Mouse (Mus musculus): ENCODE data around the gene Ngp.
A peak's percentile ranks its signal among the peaks of the same experiment; 100 is the strongest.

Ngp gene

DNA sequence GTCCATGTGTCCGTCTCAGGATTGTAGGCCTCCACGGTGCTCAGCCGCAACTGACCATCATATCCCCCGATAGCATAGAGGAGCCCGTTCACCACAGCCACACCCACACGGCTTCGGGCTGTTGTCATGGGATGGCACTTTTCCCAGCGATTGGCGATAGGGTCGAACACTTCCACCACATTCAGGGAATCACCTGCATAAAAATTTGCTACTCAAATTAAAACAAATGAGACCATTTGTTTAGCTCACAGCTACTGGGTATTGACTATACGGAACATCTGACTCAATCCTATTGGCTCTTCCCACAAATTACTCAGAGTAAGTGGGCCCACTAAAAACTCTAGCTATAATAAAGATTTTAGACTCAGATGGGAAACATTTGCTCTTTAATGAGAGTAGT, 16.5 kb downstream of the Ngp start:
- no peak for DNase-seq (ENCODE audit: low spot score)

DNA sequence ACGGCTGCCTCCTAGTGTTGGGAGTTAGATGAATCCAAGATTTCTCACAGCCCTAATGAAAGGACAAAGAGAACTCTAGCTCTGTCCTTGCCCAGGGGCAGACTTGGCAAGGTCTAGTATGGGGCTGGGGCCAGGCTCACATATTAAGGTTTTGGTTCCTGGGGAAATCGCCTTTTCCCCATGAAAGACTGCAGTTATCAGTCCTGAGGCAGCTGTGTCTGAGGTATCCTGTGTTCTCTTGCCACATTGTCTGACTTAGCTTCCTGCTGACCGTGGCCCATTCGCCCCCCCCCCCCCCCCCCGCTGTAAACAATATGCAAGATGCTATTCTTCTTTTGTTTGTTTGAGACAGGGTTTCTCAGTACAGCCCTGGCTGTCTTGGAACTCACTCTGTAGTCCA, 20.5 kb downstream of the Ngp start:
- DNase-seq (ENCODE audit: low spot score) = no peak

DNA sequence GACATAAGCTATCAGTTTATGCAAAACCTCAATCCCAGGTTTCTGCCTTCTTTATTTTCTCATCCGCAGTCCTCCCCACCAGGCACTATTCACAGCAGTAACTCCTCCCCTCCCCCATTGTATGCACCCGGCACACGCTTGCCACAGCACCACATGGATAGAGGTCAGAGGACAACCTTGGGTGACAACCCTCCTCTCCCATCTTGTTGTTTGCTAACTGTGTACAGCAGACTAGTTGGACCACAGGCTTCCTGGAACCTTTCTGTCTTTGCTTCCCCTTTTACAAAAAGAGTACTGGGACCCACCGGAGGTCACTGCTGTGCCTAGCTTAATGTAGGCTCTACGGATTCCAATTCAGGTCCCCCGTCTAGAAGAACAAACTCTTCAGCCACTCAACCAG, 21.0 kb downstream of the Ngp start:
- DNase-seq (ENCODE audit: low spot score) = no peak

DNA sequence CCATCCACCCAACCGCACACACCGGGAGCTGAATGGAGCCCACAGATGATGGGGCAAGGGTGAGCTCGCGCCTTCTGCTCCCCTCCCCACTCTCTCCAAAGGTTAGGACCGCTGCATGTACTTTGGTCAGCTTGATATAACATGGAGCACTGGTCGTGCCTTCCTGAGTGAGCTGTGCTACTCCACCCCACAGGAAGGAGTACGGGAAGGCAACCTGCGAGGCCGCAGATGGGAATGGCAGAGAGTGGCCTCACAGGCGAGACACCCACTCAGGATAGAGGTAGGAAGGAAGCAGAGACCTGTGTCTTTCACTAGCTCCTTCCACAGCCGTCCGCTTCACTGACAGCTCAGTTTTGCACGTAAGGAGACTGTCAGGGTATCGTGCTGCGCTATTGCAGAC, 28.8 kb downstream of the Ngp start:
- no peak for DNase-seq (ENCODE audit: low spot score)

DNA sequence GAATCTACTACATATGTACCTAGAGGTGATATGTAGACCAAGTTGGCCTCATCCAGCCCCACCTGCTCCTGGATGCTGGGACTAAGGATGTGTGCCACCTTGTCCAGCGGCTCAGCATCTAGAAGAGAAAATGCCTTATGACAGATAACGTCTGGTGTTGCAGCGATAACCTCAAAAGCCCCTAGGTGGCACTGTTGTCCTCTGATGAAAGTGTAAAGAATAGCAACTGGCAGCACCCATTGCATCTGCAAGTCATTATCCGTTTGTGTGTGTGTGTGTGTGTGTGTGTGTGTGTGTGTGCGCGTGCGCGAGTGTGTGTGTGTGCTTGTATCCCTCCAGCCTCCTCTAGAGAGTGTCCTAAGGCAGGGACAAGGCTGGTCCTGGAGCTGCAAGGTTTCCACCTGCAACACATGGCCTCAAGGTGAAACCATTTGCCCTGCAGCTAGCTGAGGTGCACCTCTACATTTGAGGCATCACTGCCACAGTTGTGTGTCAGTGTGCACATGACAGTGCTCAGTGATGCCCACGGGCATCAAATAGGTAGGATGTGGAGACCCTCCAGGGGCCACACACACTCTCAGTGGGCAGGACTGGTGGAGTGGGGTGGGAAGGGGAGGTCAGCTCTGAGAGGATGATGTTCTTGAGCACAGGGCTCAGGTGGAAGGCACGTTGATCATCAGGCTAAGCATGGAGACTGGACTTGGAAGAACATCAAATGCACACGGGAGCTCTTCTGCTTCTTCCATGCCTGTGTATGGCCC, 29.5 kb downstream of the Ngp start:
- peak; percentile 83 for DNase-seq (ENCODE audit: low spot score)

DNA sequence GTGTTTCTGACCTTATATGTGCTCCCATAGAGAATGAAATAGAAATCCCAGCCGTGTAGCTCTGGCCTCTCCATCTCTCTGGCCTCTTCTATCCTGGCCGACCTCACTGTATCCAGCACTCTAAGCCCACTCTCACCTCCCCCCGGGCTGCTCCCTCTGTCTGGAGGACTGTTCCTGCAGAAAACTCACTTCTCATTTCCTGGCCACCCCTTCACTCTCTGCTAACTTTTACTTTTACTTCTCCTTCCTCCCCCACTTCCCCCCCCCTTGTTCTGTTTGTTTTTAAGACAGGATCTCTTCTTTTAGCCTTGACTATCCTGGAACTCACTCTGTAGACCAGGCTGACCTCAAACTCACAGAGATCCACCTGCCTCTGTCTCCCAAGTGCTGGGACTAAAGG, 33.0 kb downstream of the Ngp start:
- no peak for DNase-seq (ENCODE audit: low spot score)

- no peak for DNase-seq (ENCODE audit: low spot score)
These were observed 38.4 kb downstream of the Ngp start for GRCm38 (mm10) chr9:110457926-110458325.

DNA sequence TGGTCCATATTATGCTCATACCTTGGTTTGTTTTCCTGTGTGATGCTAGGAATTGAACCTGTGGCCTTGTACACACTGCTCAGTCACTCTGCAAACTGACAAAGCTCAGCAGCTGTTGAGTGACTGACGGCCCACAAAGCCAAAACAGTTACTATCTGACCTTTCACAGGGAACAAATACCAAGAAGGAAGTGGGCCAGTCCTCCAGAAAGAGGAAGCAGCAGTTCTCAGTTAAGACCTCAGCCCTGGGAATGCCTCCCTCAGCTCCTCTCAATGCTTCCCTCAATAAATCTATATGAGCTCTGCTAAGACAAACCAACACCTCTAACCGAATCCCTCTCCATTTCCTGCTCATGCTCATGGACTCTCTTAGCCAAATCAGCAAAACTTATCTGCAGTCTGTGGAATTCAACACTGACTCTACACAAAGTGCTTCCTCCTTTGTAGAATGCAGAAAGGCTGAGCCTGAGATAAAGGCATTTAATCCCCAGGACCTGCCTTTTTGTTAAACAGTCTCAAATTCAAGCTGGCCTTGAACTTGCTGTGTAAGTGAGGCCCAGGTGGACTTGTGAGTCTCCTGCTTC, 39.7 kb downstream of the Ngp start:
- no peak for DNase-seq (ENCODE audit: low spot score)

DNA sequence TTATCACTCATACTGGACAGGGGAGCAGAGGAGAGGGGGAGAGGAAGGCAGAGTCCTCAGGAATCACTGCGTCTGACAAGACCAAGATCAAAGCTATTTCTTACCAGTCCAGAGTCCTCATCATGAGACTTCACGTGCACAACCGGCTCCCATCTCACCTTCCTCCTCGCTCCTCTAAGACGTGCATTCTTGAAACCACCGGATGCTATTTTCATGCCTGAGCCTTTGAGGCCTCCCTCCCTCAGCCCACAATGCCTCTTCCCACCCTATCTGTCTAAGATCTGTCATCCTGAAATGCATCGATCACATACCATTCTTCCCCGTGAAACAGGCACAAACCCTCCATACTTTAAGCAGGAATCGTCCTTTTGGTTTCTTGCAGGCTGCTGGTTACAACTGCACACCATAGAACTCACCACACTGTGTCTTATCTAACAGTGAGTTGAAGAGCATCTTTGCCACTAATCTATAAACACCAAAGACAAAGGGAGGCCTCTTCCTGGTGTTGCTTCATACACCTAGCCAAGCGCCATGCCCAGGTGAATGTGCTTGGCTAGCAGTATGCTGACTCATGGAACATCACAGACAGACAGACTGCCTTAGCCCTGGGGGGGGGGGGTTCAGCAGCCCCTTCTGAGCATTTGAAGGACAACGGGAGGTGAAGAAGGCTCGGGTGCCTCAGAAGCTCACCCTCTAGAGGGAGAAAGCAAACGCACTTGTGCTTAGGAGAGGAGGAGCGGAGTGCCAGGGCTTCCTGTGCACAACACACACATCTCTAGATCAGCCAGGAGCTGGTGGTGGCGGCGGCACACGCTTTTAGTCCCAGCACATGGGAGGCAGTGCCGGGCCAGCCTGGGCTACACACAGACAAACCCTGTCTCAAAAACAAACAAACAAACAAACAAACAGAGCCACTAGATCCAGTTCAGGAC, 41.6 kb downstream of the Ngp start:
- no peak for DNase-seq (ENCODE audit: low spot score)

- DNase-seq (ENCODE audit: low spot score) = no peak
These were observed 42.8 kb downstream of the Ngp start for GRCm38 (mm10) chr9:110462321-110462720.

GRCm38 (mm10) chr9:110463983-110464591, 44.5 kb downstream of the Ngp start:
- no peak for DNase-seq (ENCODE audit: low spot score)

- no peak for DNase-seq (ENCODE audit: low spot score)
These were observed 45.8 kb downstream of the Ngp start for GRCm38 (mm10) chr9:110465336-110465735.

- no peak for DNase-seq (ENCODE audit: low spot score)
These were observed 46.6 kb downstream of the Ngp start for GRCm38 (mm10) chr9:110466179-110466578.
